In genomic region chr6:34124401-34124800, GRCm38 (mm10) we compare ENCODE assay signal across 13 mouse cellular contexts.
"Had no signal": no experiment of that assay in that cellular context is flagged by ENCODE, and none has a peak within 500 bp of the region (broad histone marks: within the 10 kb centered on the region; RNA-seq: fewer than 3 reads in every experiment).

No protein-coding gene starts in this region.

- DNase-seq: kidney, adult 11 months; kidney, adult 8-10 months; kidney, postnatal 10 days; kidney, postnatal 36 days; left cerebral cortex, postnatal 4 days; liver, embryonic 13.5 days; lung, adult 2 months; lung, postnatal 36 days; midbrain, embryonic 14.5 days had no signal

- H3K4me3 ChIP-seq: intestine, embryonic 15.5 days; kidney, embryonic 15.5 days; liver, embryonic 13.5 days; megakaryocyte, embryonic 14.5 days had no signal

- H3K27me3 ChIP-seq: intestine, embryonic 15.5 days; kidney, embryonic 15.5 days; liver, embryonic 13.5 days; megakaryocyte, embryonic 14.5 days had no signal

- H3K9ac ChIP-seq: intestine, embryonic 15.5 days; kidney, embryonic 15.5 days; liver, embryonic 13.5 days had no signal

- H3K27ac ChIP-seq: intestine, embryonic 15.5 days; kidney, embryonic 15.5 days; liver, embryonic 13.5 days; stomach, postnatal 0 days had no signal

- H3K36me3 ChIP-seq: intestine, embryonic 15.5 days; kidney, embryonic 15.5 days; liver, embryonic 13.5 days had no signal

- H3K4me1 ChIP-seq: intestine, embryonic 15.5 days; kidney, embryonic 15.5 days; liver, embryonic 13.5 days had no signal
